Mouse (Mus musculus) neutrophil, adult 65 days (primary cell): ENCODE data around the gene Frmpd4. TPM values are rescaled to one million over a fixed set of nuclear protein-coding genes. Genes with fewer than 3 reads are reported as not detected.

ENCODE experiments used
- total RNA-seq: library from RNA; stranded (reverse); gene quantifications from 2 replicates; pipeline ENCODE4 v1.2.4, GENCODE M21; 2023

Gene Frmpd4
- total RNA-seq: 0.06 and 0.07 TPM in 2 replicates

DNA sequence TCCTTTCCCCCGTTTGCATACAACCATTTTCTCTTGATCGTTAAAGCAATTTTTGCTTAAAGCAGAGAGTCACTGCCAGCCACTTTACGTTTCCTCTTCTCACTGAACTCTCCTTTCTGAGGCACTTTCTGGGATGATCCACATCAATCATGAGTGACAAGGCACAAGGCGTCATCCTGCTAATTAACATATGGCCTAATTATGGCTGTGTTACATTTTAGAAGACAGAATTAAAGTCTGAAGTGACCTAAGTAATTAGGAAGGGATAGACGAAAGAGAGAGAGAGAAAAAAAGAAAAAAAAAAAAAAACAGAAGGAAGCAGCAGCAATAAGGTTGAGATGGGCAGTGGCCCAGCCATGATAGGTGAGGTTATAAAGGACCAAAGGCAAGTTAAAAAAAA, at the start of gene Frmpd4:
Gene Frmpd4, minus strand, starts transcription at position 101 of the 400 bp plus-strand sequence.

Other genes with a start within 250 kb of the Frmpd4 start
- 27.4 and 28.7 TPM in 2 replicates for gene Msl3, start 96.7 kb upstream of the Frmpd4 start, total RNA-seq
- 0.98 and 1.5 TPM in 2 replicates for gene Arhgap6, start 217.9 kb upstream of the Frmpd4 start, total RNA-seq